Mouse (Mus musculus): ENCODE measurements around the gene Mtr.

The Mtr gene

GRCm38 (mm10) chr13:12257391-12258380, at the start of gene Mtr:
Gene Mtr (minus strand): TSS chr13:12258113.
- in situ Hi-C loops (cut with MboI) = no loop called here

GRCm38 (mm10) chr13:12307286-12307685, 49.4 kb upstream of the Mtr start:
- in situ Hi-C loops (cut with MboI) = no loop called here

- in situ Hi-C loops (cut with MboI) = no loop called here
Observed at GRCm38 (mm10) chr13:12305540-12305939, 47.6 kb upstream of the Mtr start.

GRCm38 (mm10) chr13:12304991-12305390, 47.1 kb upstream of the Mtr start:
- in situ Hi-C loops (cut with MboI) = no loop called here

- in situ Hi-C loops (cut with MboI) = no loop called here
Observed at GRCm38 (mm10) chr13:12297777-12298176, 39.9 kb upstream of the Mtr start.

- in situ Hi-C loops (cut with MboI) = no loop called here
Observed at GRCm38 (mm10) chr13:12296701-12297100, 38.8 kb upstream of the Mtr start.

- in situ Hi-C loops (cut with MboI) = no loop called here
Observed at GRCm38 (mm10) chr13:12293810-12294209, 35.9 kb upstream of the Mtr start.

GRCm38 (mm10) chr13:12290700-12291099, 32.8 kb upstream of the Mtr start:
- in situ Hi-C loops (cut with MboI) = no loop called here

- in situ Hi-C loops (cut with MboI) = no loop called here
Observed at GRCm38 (mm10) chr13:12284528-12284927, 26.6 kb upstream of the Mtr start.

GRCm38 (mm10) chr13:12283826-12284225, 25.9 kb upstream of the Mtr start:
- in situ Hi-C loops (cut with MboI) = no loop called here

GRCm38 (mm10) chr13:12274721-12275120, 16.8 kb upstream of the Mtr start:
- in situ Hi-C loops (cut with MboI) = no loop called here

- in situ Hi-C loops (cut with MboI) = no loop called here
Observed at GRCm38 (mm10) chr13:12274220-12274619, 16.3 kb upstream of the Mtr start.

- in situ Hi-C loops (cut with MboI) = no loop called here
Observed at GRCm38 (mm10) chr13:12272953-12273352, 15.0 kb upstream of the Mtr start.

- in situ Hi-C loops (cut with MboI) = no loop called here
Observed at GRCm38 (mm10) chr13:12267971-12268370, 10.1 kb upstream of the Mtr start.

- in situ Hi-C loops (cut with MboI) = no loop called here
Observed at GRCm38 (mm10) chr13:12267097-12267496, 9.2 kb upstream of the Mtr start.

- in situ Hi-C loops (cut with MboI) = no loop called here
Observed at GRCm38 (mm10) chr13:12263996-12264395, 6.1 kb upstream of the Mtr start.

- in situ Hi-C loops (cut with MboI) = no loop called here
Observed at GRCm38 (mm10) chr13:12261505-12261904, 3.6 kb upstream of the Mtr start.

- in situ Hi-C loops (cut with MboI) = no loop called here
Observed at GRCm38 (mm10) chr13:12256871-12257390, 982 bp downstream of the Mtr start.

- in situ Hi-C loops (cut with MboI) = no loop called here
Observed at GRCm38 (mm10) chr13:12255911-12256705, 1.8 kb downstream of the Mtr start.

GRCm38 (mm10) chr13:12250496-12250895, 7.4 kb downstream of the Mtr start:
- in situ Hi-C loops (cut with MboI) = no loop called here

GRCm38 (mm10) chr13:12249195-12249898, 8.6 kb downstream of the Mtr start:
- in situ Hi-C loops (cut with MboI) = no loop called here

GRCm38 (mm10) chr13:12245938-12246337, 12.0 kb downstream of the Mtr start:
- in situ Hi-C loops (cut with MboI) = no loop called here
